Mouse (Mus musculus) bone marrow, adult 2 months (tissue): ENCODE measurements around the gene Mustn1.

ENCODE experiments used
- CTCF ChIP-seq: fragments of 200-500 bp; IDR thresholded peaks from 2 replicates; pipeline ENCODE4 v1.5.1; 2011; ENCODE audit warnings: low read length, control low read depth; ENCODE audit not compliant: control insufficient read depth, insufficient read depth
- POLR2A ChIP-seq: fragments of 200-500 bp; IDR thresholded peaks from 2 replicates; pipeline ENCODE4 v1.6.1; 2011; ENCODE audit warnings: low read depth, mild to moderate bottlenecking, control low read depth, low read length, borderline replicate concordance; ENCODE audit not compliant: control insufficient read depth

DNA sequence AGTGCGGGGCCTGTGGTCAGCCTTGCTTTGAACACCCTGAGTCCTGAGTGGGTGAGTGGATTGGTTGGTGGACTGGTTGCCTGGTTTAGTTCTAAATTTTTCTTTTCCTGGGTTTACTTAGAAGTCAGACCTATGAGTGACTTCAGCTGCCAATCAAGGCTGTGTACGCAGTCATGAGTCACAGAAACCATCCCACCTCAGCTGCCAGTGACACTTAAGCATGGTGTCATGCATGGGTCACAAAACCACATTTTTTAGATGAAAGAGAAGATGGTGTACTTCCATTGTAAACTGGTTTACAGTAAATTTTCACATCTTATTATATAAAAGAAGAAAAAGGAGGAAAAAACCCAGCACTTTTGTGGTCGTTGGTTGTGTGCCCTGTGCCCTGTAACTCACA is 1.2 kb upstream of the Mustn1 start:
- TF ChIP-seq POLR2A (no peak), CTCF (no peak)
